Mouse (Mus musculus) forebrain, embryonic 12.5 days (tissue): ENCODE results near the gene Bcl11b. TPM values are rescaled to one million over a fixed set of nuclear protein-coding genes. Genes with fewer than 3 reads are reported as not detected.
A peak's percentile ranks its signal among the peaks of the same experiment; 100 is the strongest.

Experiments used
- ATAC-seq: fragments of 200-750 bp; cut with Nextera tagmentation; 2 replicates; pipeline ENCODE4 v1.8.0; 2017; ENCODE audit warnings: moderate TSS enrichment; ENCODE audit not compliant: low FRiP score
- H3K27ac ChIP-seq: fragments of 300-500 bp; sonication (generic); 2 replicates; pipeline ENCODE4 v1.5.1; 2016; ENCODE audit warnings: mild to moderate bottlenecking
- H3K27me3 ChIP-seq: fragments of 300-500 bp; sonication (generic); 2 replicates; pipeline ENCODE4 v1.6.1; 2016; ENCODE audit warnings: mild to moderate bottlenecking
- H3K36me3 ChIP-seq: fragments of 300-500 bp; sonication (generic); replicated peaks from 2 replicates; pipeline ENCODE4 v1.6.1; 2016; ENCODE audit warnings: mild to moderate bottlenecking
- H3K4me1 ChIP-seq: fragments of 300-500 bp; sonication (generic); 2 replicates; pipeline ENCODE4 v1.6.1; 2016
- H3K4me2 ChIP-seq: fragments of 300-500 bp; sonication (generic); 2 replicates; pipeline ENCODE4 v1.6.1; 2016; ENCODE audit warnings: mild to moderate bottlenecking, moderate library complexity
- H3K4me3 ChIP-seq: fragments of 300-500 bp; sonication (generic); replicated peaks from 2 replicates; pipeline ENCODE4 v1.5.1; 2016; ENCODE audit warnings: mild to moderate bottlenecking
- H3K9ac ChIP-seq: fragments of 300-500 bp; sonication (generic); 2 replicates; pipeline ENCODE4 v1.6.1; 2016; ENCODE audit warnings: mild to moderate bottlenecking
- H3K9me3 ChIP-seq: fragments of 300-500 bp; sonication (generic); 2 replicates; pipeline ENCODE4 v1.6.1; 2016
- WGBS: fragments of 180-500 bp; shearing (Covaris S2); methylation state at CpG from one replicate; pipeline ENCODE4 v1.1.7; 2016; 5-methylcytosine and 5-hydroxymethylcytosine counted together
- polyA plus RNA-seq: library from polyadenylated mRNA; unstranded; fragments of >200 nt; fragmentation: Nextera tagmentation; extraction: Ambion mirVana; gene quantifications from 2 replicates; pipeline ENCODE4 v1.2.1, GENCODE M21; 2016

The Bcl11b gene
- polyA plus RNA-seq, 1 experiment from 2014 or later = 46.0 TPM

GRCm38 (mm10) chr12:107926074-107926855 lies 77.1 kb downstream of the Bcl11b start:
- Histone ChIP-seq H3K27ac (no peak overlapping the region), H3K4me1 (peaks cover 80% of the 10 kb centered on the region), H3K9me3 (no peaks in the 10 kb centered on the region), H3K27me3 (no peaks in the 10 kb centered on the region), H3K4me2 (no peak overlapping the region), H3K9ac (no peak overlapping the region), H3K4me3 (no peak overlapping the region), H3K36me3 (no peaks in the 10 kb centered on the region; the same call in 1 of the 2 replicates)
- no peak for ATAC-seq
- 92% methylated on average over 22 of the region's 22 CpGs for WGBS

- no peak overlapping the region for H3K4me2 ChIP-seq
- H3K27me3 ChIP-seq = no peaks in the 10 kb centered on the region
- H3K4me3 ChIP-seq = no peak overlapping the region
- no peak overlapping the region for H3K9ac ChIP-seq
- ATAC-seq = no peak
- peaks cover 75% of the 10 kb centered on the region for H3K4me1 ChIP-seq
- H3K9me3 ChIP-seq = no peaks in the 10 kb centered on the region
- 81% methylated on average over 4 of the region's 4 CpGs for WGBS
- H3K36me3 ChIP-seq = no peaks in the 10 kb centered on the region; the same call in 1 of the 2 replicates
- H3K27ac ChIP-seq = no peak overlapping the region
These were observed 78.7 kb downstream of the Bcl11b start for GRCm38 (mm10) chr12:107924696-107925095.

- ATAC-seq = no peak
- no peaks in the 10 kb centered on the region; the same call in 1 of the 2 replicates for H3K36me3 ChIP-seq
- no peaks in the 10 kb centered on the region for H3K27me3 ChIP-seq
- WGBS = 87% methylated on average over 3 of the region's 3 CpGs
- H3K27ac ChIP-seq = no peak overlapping the region
- H3K4me2 ChIP-seq = no peak overlapping the region
- H3K4me3 ChIP-seq = no peak overlapping the region
- H3K4me1 ChIP-seq = peaks cover 68% of the 10 kb centered on the region
- no peaks in the 10 kb centered on the region for H3K9me3 ChIP-seq
- H3K9ac ChIP-seq = no peak overlapping the region
These were observed 79.4 kb downstream of the Bcl11b start for GRCm38 (mm10) chr12:107923963-107924362.

GRCm38 (mm10) chr12:107922180-107922579 lies 81.2 kb downstream of the Bcl11b start:
- no peak overlapping the region for H3K4me3 ChIP-seq
- H3K36me3 ChIP-seq = peaks cover 4% of the 10 kb centered on the region
- H3K4me2 ChIP-seq = no peak overlapping the region
- no peaks in the 10 kb centered on the region for H3K27me3 ChIP-seq
- 91% methylated on average over 7 of the region's 7 CpGs for WGBS
- no peak overlapping the region for H3K9ac ChIP-seq
- no peak overlapping the region for H3K27ac ChIP-seq
- H3K4me1 ChIP-seq = peaks cover 52% of the 10 kb centered on the region
- peaks cover under 1% of the 10 kb centered on the region; the same call in 1 of the 2 replicates for H3K9me3 ChIP-seq
- ATAC-seq = no peak

GRCm38 (mm10) chr12:107921566-107921965 lies 81.8 kb downstream of the Bcl11b start:
- no peak overlapping the region for H3K9ac ChIP-seq
- ATAC-seq = no peak
- no peak overlapping the region for H3K4me2 ChIP-seq
- H3K9me3 ChIP-seq = peaks cover 7% of the 10 kb centered on the region
- peaks cover 10% of the 10 kb centered on the region for H3K36me3 ChIP-seq
- H3K4me1 ChIP-seq = peaks cover 46% of the 10 kb centered on the region
- H3K27ac ChIP-seq = 0 out of 2 replicates have a peak overlapping the region, but pooled peaks have one; percentile 53
- no peaks in the 10 kb centered on the region for H3K27me3 ChIP-seq
- WGBS = 88% methylated on average over 7 of the region's 7 CpGs
- H3K4me3 ChIP-seq = no peak overlapping the region

- peaks cover 43% of the 10 kb centered on the region for H3K4me1 ChIP-seq
- peaks cover 11% of the 10 kb centered on the region for H3K9me3 ChIP-seq
- H3K27ac ChIP-seq = peak overlapping the region; percentile 53; the same call in 1 of the 2 replicates
- H3K4me3 ChIP-seq = no peak overlapping the region
- peaks cover 14% of the 10 kb centered on the region for H3K36me3 ChIP-seq
- H3K9ac ChIP-seq = no peak overlapping the region; the same call in 1 of the 2 replicates
- 60% methylated on average over 6 of the region's 6 CpGs for WGBS
- H3K27me3 ChIP-seq = no peaks in the 10 kb centered on the region
- no peak for ATAC-seq
- H3K4me2 ChIP-seq = no peak overlapping the region
These were observed 82.2 kb downstream of the Bcl11b start for GRCm38 (mm10) chr12:107921154-107921553.

- no peak overlapping the region for H3K9ac ChIP-seq
- no peak for ATAC-seq
- H3K4me1 ChIP-seq = peaks cover 43% of the 10 kb centered on the region
- H3K27me3 ChIP-seq = no peaks in the 10 kb centered on the region
- peaks cover 19% of the 10 kb centered on the region for H3K36me3 ChIP-seq
- no peak overlapping the region for H3K4me3 ChIP-seq
- WGBS = 68% methylated on average over 13 of the region's 13 CpGs
- no peak overlapping the region for H3K4me2 ChIP-seq
- peak overlapping the region; percentile 53; the same call in 1 of the 2 replicates for H3K27ac ChIP-seq
- H3K9me3 ChIP-seq = peaks cover 16% of the 10 kb centered on the region
These were observed 82.7 kb downstream of the Bcl11b start for GRCm38 (mm10) chr12:107920716-107921115.

- no peaks in the 10 kb centered on the region for H3K27me3 ChIP-seq
- 97% methylated on average over 2 of the region's 2 CpGs for WGBS
These were observed 83.3 kb downstream of the Bcl11b start for GRCm38 (mm10) chr12:107920076-107920475.

GRCm38 (mm10) chr12:107918779-107919178 lies 84.6 kb downstream of the Bcl11b start:
- no peak for ATAC-seq
- Histone ChIP-seq H3K27me3 (no peaks in the 10 kb centered on the region), H3K4me2 (no peak overlapping the region), H3K27ac (no peak overlapping the region), H3K9me3 (peaks cover 20% of the 10 kb centered on the region), H3K4me3 (no peak overlapping the region), H3K4me1 (peaks cover 25% of the 10 kb centered on the region), H3K36me3 (peaks cover 31% of the 10 kb centered on the region), H3K9ac (no peak overlapping the region)
- 88% methylated on average over 6 of the region's 6 CpGs for WGBS

More at GRCm38 (mm10) chr12:107920076-107920475, 83.3 kb downstream of the Bcl11b start:
- ATAC-seq = no peak
- Histone ChIP-seq H3K4me2 (no peak overlapping the region), H3K4me3 (no peak overlapping the region), H3K9ac (no peak overlapping the region), H3K4me1 (peaks cover 37% of the 10 kb centered on the region), H3K27ac (no peak overlapping the region), H3K36me3 (peaks cover 25% of the 10 kb centered on the region), H3K9me3 (peaks cover 20% of the 10 kb centered on the region)

- no peak overlapping the region for H3K27ac ChIP-seq
- 95% methylated on average over 38 of the region's 39 CpGs for WGBS
- peaks cover 11% of the 10 kb centered on the region for H3K4me1 ChIP-seq
- H3K4me2 ChIP-seq = no peak overlapping the region
- peaks cover 31% of the 10 kb centered on the region for H3K36me3 ChIP-seq
- H3K9ac ChIP-seq = no peak overlapping the region
- ATAC-seq = no peak
- H3K4me3 ChIP-seq = no peak overlapping the region
- H3K9me3 ChIP-seq = peaks cover 20% of the 10 kb centered on the region
- H3K27me3 ChIP-seq = no peaks in the 10 kb centered on the region
These were observed 87.4 kb downstream of the Bcl11b start for GRCm38 (mm10) chr12:107916008-107916407.

- Histone ChIP-seq H3K27ac (no peak overlapping the region), H3K4me2 (no peak overlapping the region), H3K4me1 (peaks cover 5% of the 10 kb centered on the region), H3K27me3 (no peaks in the 10 kb centered on the region), H3K9ac (no peak overlapping the region), H3K9me3 (peaks cover 20% of the 10 kb centered on the region), H3K36me3 (peaks cover 31% of the 10 kb centered on the region), H3K4me3 (no peak overlapping the region)
- no peak for ATAC-seq
- WGBS = 99% methylated on average over 32 of the region's 32 CpGs
These were observed 88.0 kb downstream of the Bcl11b start for GRCm38 (mm10) chr12:107915396-107915795.

- Histone ChIP-seq H3K27ac (no peak overlapping the region), H3K4me1 (peaks cover 3% of the 10 kb centered on the region; the same call in 1 of the 2 replicates), H3K4me3 (no peak overlapping the region), H3K9me3 (peaks cover 9% of the 10 kb centered on the region), H3K27me3 (no peaks in the 10 kb centered on the region), H3K4me2 (no peak overlapping the region), H3K9ac (no peak overlapping the region), H3K36me3 (peaks cover under 1% of the 10 kb centered on the region; the same call in 1 of the 2 replicates)
- ATAC-seq = no peak
- WGBS = 88% methylated on average over 11 of the region's 11 CpGs
These were observed 94.6 kb downstream of the Bcl11b start for GRCm38 (mm10) chr12:107908826-107909225.

- H3K36me3 ChIP-seq = no peaks in the 10 kb centered on the region
- peaks cover 9% of the 10 kb centered on the region for H3K9me3 ChIP-seq
- no peak overlapping the region for H3K9ac ChIP-seq
- H3K4me2 ChIP-seq = no peak overlapping the region
- no peak overlapping the region for H3K4me3 ChIP-seq
- H3K27me3 ChIP-seq = no peaks in the 10 kb centered on the region
- ATAC-seq = no peak
- H3K27ac ChIP-seq = no peak overlapping the region
- 95% methylated on average over 3 of the region's 3 CpGs for WGBS
- no peaks in the 10 kb centered on the region for H3K4me1 ChIP-seq
These were observed 98.1 kb downstream of the Bcl11b start for GRCm38 (mm10) chr12:107905333-107905732.
